Mouse (Mus musculus): ENCODE measurements around the gene Gucy2e.

DNA sequence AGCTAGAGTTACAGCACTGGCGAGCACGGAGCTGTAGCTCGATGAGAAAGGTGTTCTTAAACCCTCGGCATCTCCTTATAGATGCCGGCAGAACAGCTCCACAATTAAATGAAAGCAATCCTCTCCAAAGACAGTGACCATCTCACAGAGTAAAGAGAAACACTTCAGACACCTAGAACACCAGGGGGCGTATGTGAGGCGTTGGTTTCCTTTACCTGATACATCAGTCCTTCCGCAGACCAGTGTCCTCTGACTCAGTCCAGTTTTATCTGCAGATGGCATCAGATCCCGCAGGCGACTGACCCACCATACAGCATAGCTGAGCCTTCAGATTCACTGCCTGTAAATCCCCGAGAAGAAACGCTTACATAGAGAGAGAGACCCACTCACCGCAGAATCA lies 32.7 kb upstream of the Gucy2e start:
- TF ChIP-seq CTCF (IDR thresholded peaks at IDR 0.05; ENCODE audit: low read depth, low read length) (peak; percentile 34), POLR2A (IDR thresholded peaks at IDR 0.05; ENCODE audit: insufficient read depth, low read length) (no peak), EP300 (IDR thresholded peaks at IDR 0.05; ENCODE audit: insufficient read depth, low read depth, low read length) (no peak)

Measured in ES-Bruce4 (cell line).